Mouse (Mus musculus) neural tube, embryonic 11.5 days (tissue): ENCODE measurements around the gene Cfap126. TPM values are rescaled to one million over a fixed set of nuclear protein-coding genes. Genes with fewer than 3 reads are reported as not detected.
"Not testable (repeated sequence)": the region's sequence is repeated elsewhere in the genome, so short reads cannot be mapped to it uniquely, and the experiment has no call there.

Source experiments
- ATAC-seq: fragments of 200-750 bp; cut with Nextera tagmentation; 2 replicates; pipeline ENCODE4 v1.8.0; 2017; ENCODE audit warnings: moderate number of reproducible peaks, mild to moderate bottlenecking, moderate TSS enrichment, moderate library complexity; ENCODE audit not compliant: insufficient read depth, low FRiP score, low TSS enrichment
- DNase-seq: peaks from one replicate; pipeline ENCODE4 v3.0.0-alpha.2; 2015; ENCODE audit warnings: low spot score
- H3K27ac ChIP-seq: fragments of 300-500 bp; sonication (generic); 2 replicates; pipeline ENCODE4 v1.5.1; 2014; ENCODE audit warnings: low read depth, mild to moderate bottlenecking, low read length
- H3K27me3 ChIP-seq: fragments of 300-500 bp; sonication (generic); 2 replicates; pipeline ENCODE4 v1.6.1; 2014; ENCODE audit warnings: mild to moderate bottlenecking, low read length, mixed read lengths; ENCODE audit not compliant: control insufficient read depth, insufficient read depth
- H3K36me3 ChIP-seq: fragments of 300-500 bp; sonication (generic); 2 replicates; pipeline ENCODE4 v1.6.1; 2014; ENCODE audit warnings: mild to moderate bottlenecking, low read length, moderate library complexity, mixed read lengths; ENCODE audit not compliant: control insufficient read depth, insufficient read depth
- H3K4me1 ChIP-seq: fragments of 300-500 bp; sonication (generic); 2 replicates; pipeline ENCODE4 v1.6.1; 2014; ENCODE audit warnings: low read length, mixed read lengths; ENCODE audit not compliant: control insufficient read depth, insufficient read depth
- H3K4me2 ChIP-seq: fragments of 300-500 bp; sonication (generic); 2 replicates; pipeline ENCODE4 v1.6.1; 2014; ENCODE audit warnings: low read depth, mild to moderate bottlenecking, moderate library complexity
- H3K4me3 ChIP-seq: fragments of 300-500 bp; sonication (generic); 2 replicates; pipeline ENCODE4 v1.5.1; 2014; ENCODE audit warnings: low read depth, low read length
- H3K9ac ChIP-seq: fragments of 300-500 bp; sonication (generic); 2 replicates; pipeline ENCODE4 v1.6.1; 2014; ENCODE audit warnings: mild to moderate bottlenecking, low read length
- H3K9me3 ChIP-seq: fragments of 300-500 bp; sonication (generic); 2 replicates; pipeline ENCODE4 v1.6.1; 2016; ENCODE audit warnings: low read length; ENCODE audit not compliant: control insufficient read depth
- WGBS: fragments of 180-500 bp; shearing (Covaris S2); extraction: QIAGEN DNeasy Blood & Tissue Kit; methylation state at CpG from one replicate; pipeline ENCODE4 v1.1.7; 2014; 5-methylcytosine and 5-hydroxymethylcytosine counted together
- polyA plus RNA-seq: library from polyadenylated mRNA; unstranded; fragments of >200 nt; fragmentation: Nextera tagmentation; extraction: Ambion mirVana; gene quantifications from 2 replicates; pipeline ENCODE4 v1.2.1, GENCODE M21; 2014

Gene Cfap126
- polyA plus RNA-seq, 1 experiment from 2014 or later = 2.2 TPM

GRCm38 (mm10) chr1:171085718-171086117 is 28.0 kb upstream of the Cfap126 start:
- DNase-seq (peak; percentile 38), ATAC-seq (no peak)
- Histone ChIP-seq H3K4me2 (peak overlapping the region; percentile 63), H3K36me3 (no peaks in the 10 kb centered on the region), H3K9me3 (no peaks in the 10 kb centered on the region), H3K9ac (peak overlapping the region; percentile 29; the same call in 1 of the 2 replicates), H3K4me3 (peak overlapping the region; percentile 47), H3K27ac (no peak overlapping the region), H3K27me3 (peaks cover 18% of the 10 kb centered on the region), H3K4me1 (no peaks in the 10 kb centered on the region)
- WGBS = under 1% methylated on average over 26 of the region's 26 CpGs

- peaks cover 14% of the 10 kb centered on the region for H3K27me3 ChIP-seq
- H3K4me3 ChIP-seq, H3K4me1 ChIP-seq, DNase-seq, H3K9me3 ChIP-seq, ATAC-seq, H3K27ac ChIP-seq, H3K36me3 ChIP-seq, H3K9ac ChIP-seq, H3K4me2 ChIP-seq: not testable (repeated sequence)
- WGBS = 5% methylated on average over 10 of the region's 10 CpGs
Observed at GRCm38 (mm10) chr1:171088237-171088869, 25.4 kb upstream of the Cfap126 start.

GRCm38 (mm10) chr1:171089891-171090290 is 23.8 kb upstream of the Cfap126 start:
- WGBS = 94% methylated on average over 1 of the region's 1 CpGs
- Histone ChIP-seq H3K36me3 (no peaks in the 10 kb centered on the region), H3K4me2 (no peak overlapping the region), H3K9me3 (no peaks in the 10 kb centered on the region), H3K27me3 (peaks cover 14% of the 10 kb centered on the region), H3K4me3 (no peak overlapping the region), H3K4me1 (no peaks in the 10 kb centered on the region), H3K27ac (no peak overlapping the region), H3K9ac (no peak overlapping the region)
- DNase-seq = no peak
- no peak for ATAC-seq

GRCm38 (mm10) chr1:171090761-171091160 is 23.0 kb upstream of the Cfap126 start:
- 75% methylated on average over 2 of the region's 2 CpGs for WGBS
- H3K27ac ChIP-seq = no peak overlapping the region
- no peak for ATAC-seq

GRCm38 (mm10) chr1:171094424-171094823 is 19.3 kb upstream of the Cfap126 start:
- 77% methylated on average over 4 of the region's 4 CpGs for WGBS
- no peaks in the 10 kb centered on the region for H3K27me3 ChIP-seq
- no peak for ATAC-seq
- no peak overlapping the region for H3K4me2 ChIP-seq
- H3K9ac ChIP-seq = no peak overlapping the region
- H3K9me3 ChIP-seq = no peaks in the 10 kb centered on the region
- no peak overlapping the region for H3K27ac ChIP-seq
- H3K36me3 ChIP-seq = no peaks in the 10 kb centered on the region
- H3K4me1 ChIP-seq = no peaks in the 10 kb centered on the region
- no peak for DNase-seq
- no peak overlapping the region for H3K4me3 ChIP-seq

More at GRCm38 (mm10) chr1:171090761-171091160, 23.0 kb upstream of the Cfap126 start:
- Histone ChIP-seq H3K9ac (no peak overlapping the region), H3K9me3 (no peaks in the 10 kb centered on the region), H3K36me3 (no peaks in the 10 kb centered on the region), H3K4me2 (no peak overlapping the region), H3K27me3 (peaks cover 11% of the 10 kb centered on the region), H3K4me1 (no peaks in the 10 kb centered on the region), H3K4me3 (no peak overlapping the region)
- DNase-seq = no peak

GRCm38 (mm10) chr1:171096110-171096964 is 17.4 kb upstream of the Cfap126 start:
- H3K4me2 ChIP-seq = no peak overlapping the region
- no peaks in the 10 kb centered on the region for H3K36me3 ChIP-seq
- no peak for DNase-seq
- no peaks in the 10 kb centered on the region for H3K4me1 ChIP-seq
- no peak overlapping the region for H3K27ac ChIP-seq
- H3K9me3 ChIP-seq = no peaks in the 10 kb centered on the region
- no peak for ATAC-seq
- H3K4me3 ChIP-seq = no peak overlapping the region
- no peaks in the 10 kb centered on the region for H3K27me3 ChIP-seq
- no peak overlapping the region for H3K9ac ChIP-seq
- 19% methylated on average over 10 of the region's 10 CpGs for WGBS

- H3K9me3 ChIP-seq = no peaks in the 10 kb centered on the region
- H3K36me3 ChIP-seq = no peaks in the 10 kb centered on the region
- H3K27ac ChIP-seq = no peak overlapping the region
- H3K4me1 ChIP-seq = no peaks in the 10 kb centered on the region
- no peak overlapping the region for H3K4me3 ChIP-seq
- DNase-seq (no peak), ATAC-seq (no peak)
- no peak overlapping the region for H3K9ac ChIP-seq
- H3K27me3 ChIP-seq = no peaks in the 10 kb centered on the region
- H3K4me2 ChIP-seq = no peak overlapping the region
Observed at GRCm38 (mm10) chr1:171097136-171097535, 16.6 kb upstream of the Cfap126 start.

- Histone ChIP-seq H3K4me1 (no peaks in the 10 kb centered on the region), H3K27ac (no peak overlapping the region), H3K36me3 (no peaks in the 10 kb centered on the region), H3K4me2 (no peak overlapping the region), H3K9me3 (no peaks in the 10 kb centered on the region), H3K27me3 (no peaks in the 10 kb centered on the region), H3K9ac (no peak overlapping the region), H3K4me3 (no peak overlapping the region)
- DNase-seq (no peak), ATAC-seq (no peak)
- WGBS = 60% methylated on average over 2 of the region's 2 CpGs
Observed at GRCm38 (mm10) chr1:171097612-171098011, 16.1 kb upstream of the Cfap126 start.

- Histone ChIP-seq H3K4me2 (no peak overlapping the region), H3K4me1 (no peaks in the 10 kb centered on the region), H3K9me3 (no peaks in the 10 kb centered on the region), H3K27me3 (no peaks in the 10 kb centered on the region), H3K27ac (no peak overlapping the region), H3K36me3 (no peaks in the 10 kb centered on the region), H3K4me3 (no peak overlapping the region), H3K9ac (no peak overlapping the region)
- WGBS = 57% methylated on average over 2 of the region's 2 CpGs
- DNase-seq (no peak), ATAC-seq (no peak)
Observed at GRCm38 (mm10) chr1:171101033-171101432, 12.7 kb upstream of the Cfap126 start.
